Mouse (Mus musculus): ENCODE measurements around the gene Resp18.

Gene Resp18

DNA sequence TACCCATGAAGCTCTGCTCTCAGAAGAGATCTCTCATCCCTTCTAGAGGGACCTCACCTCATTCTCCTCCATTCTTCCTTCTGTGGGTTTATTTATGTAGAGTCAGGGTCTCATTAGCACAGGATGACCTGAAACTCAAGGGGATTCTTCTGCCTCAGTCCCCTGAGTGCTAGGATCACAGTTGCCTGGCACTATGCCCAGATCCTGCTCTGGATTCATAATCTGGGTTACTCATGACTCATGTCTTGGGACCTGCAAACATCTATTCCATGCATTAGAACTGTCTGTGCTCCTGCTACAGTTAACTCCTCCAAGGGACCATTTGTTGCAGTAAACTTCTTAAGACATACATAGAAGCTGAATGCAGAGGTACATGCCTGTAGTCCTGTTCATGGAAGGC, 16.9 kb downstream of the Resp18 start:
- H3K36me3 ChIP-seq (ENCODE audit: insufficient read depth, low read length): no peaks in the 10 kb centered on the region
- H3K4me3 ChIP-seq (replicated peaks; ENCODE audit: low read length): no peak overlapping the region
- H3K4me1 ChIP-seq (replicated peaks; ENCODE audit: low read depth, low read length): peaks cover 19% of the 10 kb centered on the region
- TF ChIP-seq NANOG (IDR thresholded peaks at IDR 0.05; ENCODE audit: borderline replicate concordance, low read length): no peak
- no peak for TF ChIP-seq POU5F1 (IDR thresholded peaks at IDR 0.05; ENCODE audit: borderline replicate concordance, low read length)
- no peak for TF ChIP-seq CTCF (conservative IDR thresholded peaks at IDR 0.05; ENCODE audit: low read length)
- H3K9me3 ChIP-seq (ENCODE audit: low read length): no peaks in the 10 kb centered on the region
- H3K27me3 ChIP-seq (ENCODE audit: insufficient read depth, low read length): peaks cover 36% of the 10 kb centered on the region

GRCm38 (mm10) chr1:75255516-75256046, 22.6 kb downstream of the Resp18 start:
- no peaks in the 10 kb centered on the region for H3K9me3 ChIP-seq (ENCODE audit: low read length)
- TF ChIP-seq CTCF (conservative IDR thresholded peaks at IDR 0.05; ENCODE audit: low read length) (no peak), POU5F1 (IDR thresholded peaks at IDR 0.05; ENCODE audit: borderline replicate concordance, low read length) (no peak), NANOG (IDR thresholded peaks at IDR 0.05; ENCODE audit: borderline replicate concordance, low read length) (no peak)
- H3K4me3 ChIP-seq (replicated peaks; ENCODE audit: low read length): no peak overlapping the region
- H3K4me1 ChIP-seq (replicated peaks; ENCODE audit: low read depth, low read length): peaks cover 35% of the 10 kb centered on the region
- H3K27me3 ChIP-seq (ENCODE audit: insufficient read depth, low read length): peaks cover 9% of the 10 kb centered on the region
- no peaks in the 10 kb centered on the region for H3K36me3 ChIP-seq (ENCODE audit: insufficient read depth, low read length)

DNA sequence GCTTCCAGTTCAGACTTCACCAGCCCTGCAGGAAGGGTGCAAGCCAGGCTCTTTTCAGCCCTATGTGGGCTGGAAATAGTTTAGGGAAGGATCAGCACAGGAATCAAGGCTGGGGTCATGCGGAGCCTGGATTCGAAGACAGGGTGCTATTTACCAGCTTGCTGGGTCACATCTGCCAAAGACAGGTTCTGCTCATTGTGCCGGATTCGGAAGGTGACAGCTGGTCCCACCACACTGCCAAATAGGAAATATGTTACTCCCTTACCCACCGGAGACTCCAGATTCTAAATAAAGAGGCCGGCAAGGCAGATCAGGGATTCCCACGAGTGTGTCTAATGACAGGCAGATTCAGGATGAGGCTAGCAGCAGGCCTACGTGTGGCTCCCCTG, 23.6 kb downstream of the Resp18 start:
- Histone ChIP-seq H3K4me3 (replicated peaks; ENCODE audit: low read length) (no peak overlapping the region), H3K9me3 (ENCODE audit: low read length) (no peaks in the 10 kb centered on the region), H3K36me3 (ENCODE audit: insufficient read depth, low read length) (no peaks in the 10 kb centered on the region), H3K4me1 (replicated peaks; ENCODE audit: low read depth, low read length) (peaks cover 40% of the 10 kb centered on the region), H3K27me3 (ENCODE audit: insufficient read depth, low read length) (peaks cover 9% of the 10 kb centered on the region)
- TF ChIP-seq NANOG (IDR thresholded peaks at IDR 0.05; ENCODE audit: borderline replicate concordance, low read length): no peak
- TF ChIP-seq CTCF (conservative IDR thresholded peaks at IDR 0.05; ENCODE audit: low read length): no peak
- TF ChIP-seq POU5F1 (IDR thresholded peaks at IDR 0.05; ENCODE audit: borderline replicate concordance, low read length): no peak

DNA sequence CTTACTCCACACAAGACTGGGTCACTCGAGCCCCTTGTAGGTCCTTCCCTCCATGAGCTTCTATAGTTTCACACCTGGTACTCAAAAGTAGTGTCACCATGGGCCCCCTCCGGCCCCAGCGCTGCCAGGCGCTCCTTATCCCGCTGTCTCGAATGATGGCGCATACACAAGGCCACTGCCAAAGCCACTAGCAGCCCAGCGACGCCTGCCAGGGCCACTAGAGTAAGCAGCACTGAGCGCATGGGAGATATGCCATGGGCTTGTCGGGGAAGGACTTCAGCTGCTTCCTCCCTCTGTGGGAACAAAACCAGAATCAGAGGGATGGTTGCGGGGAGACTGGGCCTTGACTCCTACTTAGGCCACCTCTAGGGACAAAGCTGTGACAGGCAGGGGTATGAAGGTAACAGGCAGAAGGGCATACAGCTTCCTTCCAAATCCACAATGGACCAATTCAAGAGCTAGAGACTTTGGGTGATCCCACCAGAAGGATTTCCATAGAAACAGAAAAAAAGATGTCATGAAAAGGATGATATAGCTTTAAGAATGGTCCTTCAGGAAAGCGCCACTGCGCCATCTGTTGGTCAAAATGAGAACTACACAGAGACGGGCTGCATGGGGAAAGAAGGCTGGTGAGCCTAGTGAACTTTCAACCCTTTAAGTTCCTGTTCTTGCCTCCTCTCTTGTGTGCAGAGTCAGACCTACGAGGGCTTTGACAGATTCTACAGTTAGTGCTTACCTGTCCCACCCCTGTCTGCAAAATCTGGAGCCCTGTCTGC, 24.2 kb downstream of the Resp18 start:
- peaks cover 40% of the 10 kb centered on the region for H3K4me1 ChIP-seq (replicated peaks; ENCODE audit: low read depth, low read length)
- 0 out of 2 replicates have a peak overlapping the region, but pooled peaks have one; percentile 32 for H3K4me3 ChIP-seq (replicated peaks; ENCODE audit: low read length)
- no peaks in the 10 kb centered on the region for H3K9me3 ChIP-seq (ENCODE audit: low read length)
- TF ChIP-seq POU5F1 (IDR thresholded peaks at IDR 0.05; ENCODE audit: borderline replicate concordance, low read length): no peak
- peak; percentile 98 for TF ChIP-seq CTCF (conservative IDR thresholded peaks at IDR 0.05; ENCODE audit: low read length)
- TF ChIP-seq NANOG (IDR thresholded peaks at IDR 0.05; ENCODE audit: borderline replicate concordance, low read length): no peak
- H3K27me3 ChIP-seq (ENCODE audit: insufficient read depth, low read length): peaks cover 9% of the 10 kb centered on the region
- H3K36me3 ChIP-seq (ENCODE audit: insufficient read depth, low read length): no peaks in the 10 kb centered on the region

GRCm38 (mm10) chr1:75253029-75253428, 25.2 kb downstream of the Resp18 start:
- Histone ChIP-seq H3K4me1 (replicated peaks; ENCODE audit: low read depth, low read length) (peaks cover 42% of the 10 kb centered on the region), H3K36me3 (ENCODE audit: insufficient read depth, low read length) (no peaks in the 10 kb centered on the region), H3K27me3 (ENCODE audit: insufficient read depth, low read length) (peaks cover 8% of the 10 kb centered on the region), H3K9me3 (ENCODE audit: low read length) (no peaks in the 10 kb centered on the region), H3K4me3 (replicated peaks; ENCODE audit: low read length) (peak overlapping the region; percentile 62)
- TF ChIP-seq POU5F1 (IDR thresholded peaks at IDR 0.05; ENCODE audit: borderline replicate concordance, low read length) (no peak), NANOG (IDR thresholded peaks at IDR 0.05; ENCODE audit: borderline replicate concordance, low read length) (no peak), CTCF (conservative IDR thresholded peaks at IDR 0.05; ENCODE audit: low read length) (peak; percentile 35)

DNA sequence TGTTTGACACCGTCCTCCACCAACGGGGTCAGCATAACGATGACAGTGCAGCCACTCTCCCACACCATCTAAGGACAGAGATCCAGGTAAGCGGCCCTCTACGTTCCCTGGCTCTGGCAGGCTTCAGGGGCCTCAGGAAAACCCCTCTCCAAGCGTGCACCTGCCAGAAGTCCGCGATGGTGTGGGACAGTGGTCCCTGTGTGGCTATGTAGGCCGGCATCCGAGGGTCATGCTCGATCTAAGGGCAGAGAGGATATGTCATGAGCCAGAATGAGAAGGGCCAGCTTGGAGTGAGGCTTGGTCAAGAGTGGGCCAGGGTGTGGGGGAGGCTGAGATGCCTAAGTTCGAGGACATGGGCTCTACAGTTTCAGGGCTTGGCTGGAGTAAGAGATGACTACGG, 25.9 kb downstream of the Resp18 start:
- peaks cover 49% of the 10 kb centered on the region for H3K4me1 ChIP-seq (replicated peaks; ENCODE audit: low read depth, low read length)
- no peaks in the 10 kb centered on the region for H3K36me3 ChIP-seq (ENCODE audit: insufficient read depth, low read length)
- no peak for TF ChIP-seq CTCF (conservative IDR thresholded peaks at IDR 0.05; ENCODE audit: low read length)
- TF ChIP-seq POU5F1 (IDR thresholded peaks at IDR 0.05; ENCODE audit: borderline replicate concordance, low read length): no peak
- no peak for TF ChIP-seq NANOG (IDR thresholded peaks at IDR 0.05; ENCODE audit: borderline replicate concordance, low read length)
- H3K4me3 ChIP-seq (replicated peaks; ENCODE audit: low read length): peak overlapping the region; percentile 62; the same call in 1 of the 2 replicates
- peaks cover 4% of the 10 kb centered on the region; the same call in 1 of the 2 replicates for H3K27me3 ChIP-seq (ENCODE audit: insufficient read depth, low read length)
- H3K9me3 ChIP-seq (ENCODE audit: low read length): no peaks in the 10 kb centered on the region

DNA sequence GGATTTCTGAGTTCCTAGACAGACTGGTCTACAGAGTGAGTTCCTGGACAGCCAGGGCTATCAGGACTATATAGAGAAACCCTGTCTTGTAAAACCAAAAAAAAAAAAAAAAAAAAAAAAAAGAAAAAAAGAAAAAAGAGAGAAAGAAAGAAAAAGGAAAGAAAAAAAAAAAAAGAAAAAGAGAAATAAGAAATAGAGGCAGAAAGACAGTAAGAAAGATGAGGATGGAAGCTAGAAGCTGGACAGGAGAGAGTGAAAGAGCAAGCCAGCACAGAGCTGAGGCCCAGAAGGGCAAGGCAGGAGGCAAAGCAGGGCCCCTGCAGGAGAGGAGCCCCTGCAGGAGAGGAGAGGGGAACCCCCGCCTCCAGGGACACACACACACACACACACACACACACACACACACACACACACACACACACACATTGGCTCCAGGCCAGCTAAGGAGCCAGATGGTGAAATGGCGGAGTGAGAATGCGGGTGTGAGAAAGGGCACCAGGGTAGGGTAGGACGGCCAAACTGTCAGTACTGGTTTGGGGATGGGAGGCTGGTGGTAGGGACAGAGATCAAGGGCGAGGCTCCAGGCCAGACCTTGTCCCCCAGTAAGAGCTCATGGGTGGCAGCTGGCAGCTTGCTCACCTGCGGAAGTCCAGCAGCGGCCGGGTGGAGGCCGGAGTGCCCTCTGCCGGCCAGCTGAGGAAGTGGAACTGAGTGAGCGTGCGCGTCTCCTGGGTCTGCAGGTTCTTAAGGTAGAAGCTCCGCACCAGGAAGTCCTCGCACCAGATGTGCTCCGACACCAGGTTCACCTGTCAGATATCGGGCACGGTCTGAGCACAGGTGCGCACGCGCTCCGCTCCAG, 26.9 kb downstream of the Resp18 start:
- Histone ChIP-seq H3K27me3 (ENCODE audit: insufficient read depth, low read length) (peaks cover 4% of the 10 kb centered on the region; the same call in 1 of the 2 replicates), H3K9me3 (ENCODE audit: low read length) (no peaks in the 10 kb centered on the region), H3K4me1 (replicated peaks; ENCODE audit: low read depth, low read length) (peaks cover 59% of the 10 kb centered on the region), H3K36me3 (ENCODE audit: insufficient read depth, low read length) (0 out of 2 replicates have a peak, but pooled peaks cover 1% of the 10 kb centered on the region), H3K4me3 (replicated peaks; ENCODE audit: low read length) (peak overlapping the region; percentile 57)
- TF ChIP-seq POU5F1 (IDR thresholded peaks at IDR 0.05; ENCODE audit: borderline replicate concordance, low read length): no peak
- TF ChIP-seq CTCF (conservative IDR thresholded peaks at IDR 0.05; ENCODE audit: low read length): peak; percentile 80
- no peak for TF ChIP-seq NANOG (IDR thresholded peaks at IDR 0.05; ENCODE audit: borderline replicate concordance, low read length)

DNA sequence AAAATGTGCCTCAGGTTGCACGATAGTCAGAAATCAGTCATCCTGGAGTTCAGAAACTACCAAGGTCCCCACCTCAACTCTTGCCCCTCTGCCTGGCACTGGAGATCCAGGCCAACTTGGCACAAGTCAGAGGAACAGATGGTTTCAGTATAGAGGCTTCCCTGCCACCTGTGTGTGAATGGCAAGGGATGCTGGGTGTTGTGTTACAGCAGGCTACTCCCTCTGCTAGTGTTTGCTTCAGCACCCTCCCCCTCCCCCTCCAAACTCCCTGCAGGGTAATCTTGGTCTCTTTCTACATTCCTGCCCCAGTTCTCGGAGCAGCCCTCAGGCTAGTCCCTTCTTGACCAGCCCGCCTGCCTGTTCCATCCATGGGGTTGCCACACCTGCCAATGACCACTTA, 27.7 kb downstream of the Resp18 start:
- Histone ChIP-seq H3K27me3 (ENCODE audit: insufficient read depth, low read length) (peaks cover 4% of the 10 kb centered on the region; the same call in 1 of the 2 replicates), H3K36me3 (ENCODE audit: insufficient read depth, low read length) (0 out of 2 replicates have a peak, but pooled peaks cover 6% of the 10 kb centered on the region), H3K9me3 (ENCODE audit: low read length) (no peaks in the 10 kb centered on the region), H3K4me3 (replicated peaks; ENCODE audit: low read length) (no peak overlapping the region), H3K4me1 (replicated peaks; ENCODE audit: low read depth, low read length) (peaks cover 67% of the 10 kb centered on the region)
- TF ChIP-seq POU5F1 (IDR thresholded peaks at IDR 0.05; ENCODE audit: borderline replicate concordance, low read length): no peak
- TF ChIP-seq NANOG (IDR thresholded peaks at IDR 0.05; ENCODE audit: borderline replicate concordance, low read length): no peak
- no peak for TF ChIP-seq CTCF (conservative IDR thresholded peaks at IDR 0.05; ENCODE audit: low read length)

Data from E14TG2a.4 (cell line).